Mouse (Mus musculus) embryonic facial prominence, embryonic 11.5 days (tissue): ENCODE measurements at regions not wholly inside any gene's neighbourhood (a gene's known extent, or its start where the extent isn't known, plus 50 kb on each side); places are given as distances from the start of the nearest gene placed in this dataset.

ENCODE experiments used
- ATAC-seq: fragments of 200-750 bp; cut with Nextera tagmentation; replicated peaks from 2 replicates; pipeline ENCODE4 v1.8.0; 2017; ENCODE audit warnings: low read depth; ENCODE audit not compliant: insufficient number of reproducible peaks, low FRiP score, low TSS enrichment
- DNase-seq: peaks from one replicate; pipeline ENCODE4 v3.0.0-alpha.2; 2015; ENCODE audit warnings: low spot score
- H3K27ac ChIP-seq: fragments of 300-500 bp; sonication (generic); replicated peaks from 2 replicates; pipeline ENCODE4 v1.5.1; 2014; ENCODE audit warnings: mild to moderate bottlenecking, low read depth, low read length, control low read depth
- H3K27me3 ChIP-seq: fragments of 300-500 bp; sonication (generic); 2 replicates; pipeline ENCODE4 v1.6.1; 2014; ENCODE audit warnings: mild to moderate bottlenecking, low read length, moderate library complexity, mixed read lengths; ENCODE audit not compliant: control insufficient read depth, insufficient read depth
- H3K36me3 ChIP-seq: fragments of 300-500 bp; sonication (generic); replicated peaks from 2 replicates; pipeline ENCODE4 v1.6.1; 2014; ENCODE audit warnings: low read depth, mild to moderate bottlenecking, low read length, moderate library complexity, mixed read lengths; ENCODE audit not compliant: control insufficient read depth, insufficient read depth
- H3K4me1 ChIP-seq: fragments of 300-500 bp; sonication (generic); 2 replicates; pipeline ENCODE4 v1.6.1; 2014; ENCODE audit warnings: low read length, mixed read lengths; ENCODE audit not compliant: control insufficient read depth, insufficient read depth
- H3K4me2 ChIP-seq: fragments of 300-500 bp; sonication (generic); 2 replicates; pipeline ENCODE4 v1.6.1; 2014; ENCODE audit warnings: low read depth, mild to moderate bottlenecking, control low read depth, low read length, moderate library complexity
- H3K4me3 ChIP-seq: fragments of 300-500 bp; sonication (generic); 2 replicates; pipeline ENCODE4 v1.5.1; 2014; ENCODE audit warnings: low read depth, low read length, control low read depth
- H3K9ac ChIP-seq: fragments of 300-500 bp; sonication (generic); replicated peaks from 2 replicates; pipeline ENCODE4 v1.6.1; 2014; ENCODE audit warnings: mild to moderate bottlenecking, control low read depth, low read length
- H3K9me3 ChIP-seq: fragments of 300-500 bp; sonication (generic); replicated peaks from 2 replicates; pipeline ENCODE4 v1.6.1; 2016; ENCODE audit warnings: mild to moderate bottlenecking, low read length, inconsistent platforms, mixed read lengths; ENCODE audit not compliant: control insufficient read depth
- WGBS: fragments of 180-500 bp; shearing (Covaris S2); extraction: QIAGEN DNeasy Blood & Tissue Kit; methylation state at CpG from one replicate; pipeline ENCODE4 v1.1.7; 2014; 5-methylcytosine and 5-hydroxymethylcytosine counted together

GRCm38 (mm10) chr15:96929788-96930187, 126.0 kb downstream of the Slc38a4 start:
- H3K27me3 ChIP-seq, result no peaks in the 10 kb centered on the region
- H3K4me3 ChIP-seq, result no peak overlapping the region
- no peaks in the 10 kb centered on the region for H3K9me3 ChIP-seq
- 78% methylated on average over 4 of the region's 4 CpGs for whole genome bisulfite sequencing
- H3K4me2 ChIP-seq, result no peak overlapping the region
- H3K9ac ChIP-seq, result no peak overlapping the region
- no peaks in the 10 kb centered on the region for H3K4me1 ChIP-seq
- H3K36me3 ChIP-seq, result no peaks in the 10 kb centered on the region
- ATAC-seq, result no peak
- no peak for DNase-seq
- H3K27ac ChIP-seq, result no peak overlapping the region

GRCm38 (mm10) chr15:96928692-96929091, 127.1 kb downstream of the Slc38a4 start:
- no peaks in the 10 kb centered on the region for H3K9me3 ChIP-seq
- H3K27me3 ChIP-seq, result no peaks in the 10 kb centered on the region

GRCm38 (mm10) chr15:96927674-96928073, 128.1 kb downstream of the Slc38a4 start:
- Histone ChIP-seq H3K4me3 (no peak overlapping the region), H3K27ac (no peak overlapping the region), H3K36me3 (no peaks in the 10 kb centered on the region), H3K9ac (no peak overlapping the region), H3K9me3 (no peaks in the 10 kb centered on the region), H3K4me2 (no peak overlapping the region), H3K4me1 (no peaks in the 10 kb centered on the region), H3K27me3 (no peaks in the 10 kb centered on the region)
- ATAC-seq (no peak), DNase-seq (no peak)
- WGBS, result 94% methylated on average over 4 of the region's 4 CpGs

More at GRCm38 (mm10) chr15:96928692-96929091, 127.1 kb downstream of the Slc38a4 start:
- H3K9ac ChIP-seq, result no peak overlapping the region
- H3K4me3 ChIP-seq, result no peak overlapping the region
- no peak overlapping the region for H3K27ac ChIP-seq
- WGBS, result 88% methylated on average over 4 of the region's 4 CpGs
- H3K4me2 ChIP-seq, result no peak overlapping the region
- DNase-seq, result no peak
- no peaks in the 10 kb centered on the region for H3K4me1 ChIP-seq
- no peak for ATAC-seq
- H3K36me3 ChIP-seq, result no peaks in the 10 kb centered on the region

DNA sequence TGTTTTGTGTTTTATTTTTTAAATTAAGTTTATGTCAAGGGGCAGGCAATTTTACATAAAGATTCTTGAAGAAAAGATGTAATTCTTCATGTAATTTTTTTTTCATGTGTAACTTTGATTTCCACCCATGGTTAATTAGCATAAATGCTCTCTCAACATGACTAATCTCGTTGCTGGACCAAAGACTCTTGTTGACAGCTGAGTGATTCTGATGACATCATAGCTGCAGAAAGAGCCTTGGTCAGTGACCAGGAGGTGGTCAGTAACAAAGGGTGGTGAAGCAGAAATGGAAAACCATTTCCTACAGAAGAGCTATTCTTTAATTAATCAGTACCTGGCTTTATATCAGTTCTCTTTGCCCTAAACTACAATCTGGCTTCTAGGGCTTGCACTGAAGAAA, 129.1 kb downstream of the Slc38a4 start:
- no peak for DNase-seq
- H3K4me1 ChIP-seq, result no peaks in the 10 kb centered on the region
- whole genome bisulfite sequencing, result 87% methylated on average over 1 of the region's 1 CpGs
- no peaks in the 10 kb centered on the region for H3K36me3 ChIP-seq
- H3K4me2 ChIP-seq, result no peak overlapping the region
- ATAC-seq, result no peak
- H3K9ac ChIP-seq, result no peak overlapping the region
- H3K9me3 ChIP-seq, result no peaks in the 10 kb centered on the region
- no peaks in the 10 kb centered on the region for H3K27me3 ChIP-seq
- H3K4me3 ChIP-seq, result no peak overlapping the region
- H3K27ac ChIP-seq, result no peak overlapping the region

GRCm38 (mm10) chr15:96916586-96916985, 139.2 kb downstream of the Slc38a4 start:
- ATAC-seq, result no peak
- Histone ChIP-seq H3K27ac (no peak overlapping the region), H3K4me2 (no peak overlapping the region), H3K27me3 (no peaks in the 10 kb centered on the region), H3K4me3 (no peak overlapping the region), H3K9ac (no peak overlapping the region), H3K4me1 (no peaks in the 10 kb centered on the region), H3K9me3 (no peaks in the 10 kb centered on the region), H3K36me3 (no peaks in the 10 kb centered on the region)
- 89% methylated on average over 7 of the region's 7 CpGs for WGBS
- no peak for DNase-seq

- Histone ChIP-seq H3K27ac (no peak overlapping the region), H3K27me3 (no peaks in the 10 kb centered on the region), H3K4me3 (no peak overlapping the region), H3K4me1 (no peaks in the 10 kb centered on the region), H3K36me3 (no peaks in the 10 kb centered on the region), H3K4me2 (no peak overlapping the region), H3K9me3 (no peaks in the 10 kb centered on the region), H3K9ac (no peak overlapping the region)
- WGBS, result 69% methylated on average over 10 of the region's 10 CpGs
- ATAC-seq (no peak), DNase-seq (no peak)
Measured at GRCm38 (mm10) chr15:96915544-96915943, 140.2 kb downstream of the Slc38a4 start.

DNA sequence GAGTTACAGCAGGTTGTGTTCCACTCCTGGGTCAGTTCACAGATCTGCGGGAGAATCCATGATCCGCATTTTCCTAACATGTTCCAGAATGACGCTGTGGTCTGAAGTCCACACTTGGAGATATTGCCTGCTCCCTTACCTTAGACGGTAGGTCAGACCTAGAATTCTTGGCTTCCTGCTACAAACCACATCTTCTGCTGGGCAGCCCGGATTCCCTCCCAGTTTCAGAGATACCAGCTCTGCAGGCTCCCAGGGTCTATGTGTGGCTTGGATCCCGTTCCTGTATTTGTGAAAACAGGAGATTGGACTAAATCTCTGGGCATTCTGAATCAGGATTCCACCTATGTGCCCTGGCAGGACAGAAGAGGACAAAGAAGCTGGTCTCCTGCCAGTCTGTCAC, 140.8 kb downstream of the Slc38a4 start:
- no peaks in the 10 kb centered on the region for H3K9me3 ChIP-seq
- 89% methylated on average over 6 of the region's 6 CpGs for WGBS
- H3K4me3 ChIP-seq, result no peak overlapping the region

DNA sequence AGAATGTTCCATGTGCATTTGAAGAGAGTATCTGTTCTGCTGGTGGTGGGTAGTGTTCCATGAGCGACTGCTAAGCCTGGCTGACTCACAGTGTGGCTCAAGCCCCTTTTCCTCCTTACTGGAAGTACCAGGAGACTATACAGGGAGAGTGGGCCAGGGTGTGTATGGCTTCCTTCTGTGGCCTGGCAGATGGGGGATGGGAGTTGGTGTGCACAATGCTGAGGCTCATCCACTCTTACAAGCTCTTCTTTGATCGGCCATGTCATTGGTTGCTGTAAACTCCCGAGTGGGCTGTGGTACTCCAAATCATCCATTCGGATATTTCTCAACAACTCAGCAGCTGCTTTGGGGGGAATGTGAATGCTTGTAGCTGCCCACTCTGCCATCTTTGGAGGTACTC, 150.2 kb downstream of the Slc38a4 start:
- no peak overlapping the region for H3K9ac ChIP-seq
- H3K36me3 ChIP-seq, result no peaks in the 10 kb centered on the region
- no peak for DNase-seq
- H3K27ac ChIP-seq, result no peak overlapping the region
- WGBS, result 88% methylated on average over 4 of the region's 4 CpGs
- no peaks in the 10 kb centered on the region for H3K9me3 ChIP-seq
- H3K4me2 ChIP-seq, result no peak overlapping the region
- no peak for ATAC-seq
- no peaks in the 10 kb centered on the region for H3K4me1 ChIP-seq
- no peak overlapping the region for H3K4me3 ChIP-seq
- no peaks in the 10 kb centered on the region for H3K27me3 ChIP-seq

More for the DNA sequence above, 140.8 kb downstream of the Slc38a4 start:
- no peaks in the 10 kb centered on the region for H3K36me3 ChIP-seq
- H3K4me2 ChIP-seq, result no peak overlapping the region
- H3K9ac ChIP-seq, result no peak overlapping the region
- H3K27me3 ChIP-seq, result no peaks in the 10 kb centered on the region
- no peak for DNase-seq
- H3K27ac ChIP-seq, result no peak overlapping the region
- ATAC-seq, result no peak
- H3K4me1 ChIP-seq, result no peaks in the 10 kb centered on the region
